In the genomic region with DNA sequence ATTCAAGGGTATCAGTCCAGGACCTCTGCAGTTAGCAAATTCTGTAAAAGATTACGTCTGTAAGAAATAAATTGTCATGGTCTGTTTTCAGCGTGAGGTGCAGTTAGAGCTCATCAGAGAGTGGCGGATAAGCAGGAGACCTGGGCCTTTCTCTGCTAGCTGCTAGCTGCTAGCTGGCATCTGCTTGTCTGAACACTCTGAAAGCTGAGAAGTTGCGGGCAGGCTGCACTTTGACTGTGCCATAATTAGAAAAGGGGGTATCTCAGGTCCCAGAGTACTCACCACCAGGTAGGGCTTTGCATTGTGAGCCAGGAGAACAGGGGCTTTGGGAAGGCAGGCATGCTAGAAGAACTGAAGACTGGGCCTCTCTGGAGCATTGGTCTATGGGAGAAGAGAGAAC, we compare ENCODE assay signal across 17 mouse cellular contexts. TPM values are rescaled to one million over a fixed set of nuclear protein-coding genes. Genes with fewer than 3 reads are reported as not detected.
A peak's percentile ranks its signal among the peaks of the same experiment; 100 is the strongest.
DNase-seq lines count a peak whose midpoint lies in the region; ATAC-seq and TF ChIP-seq lines count a peak whose summit lies in the region.
"Had no signal": no experiment of that assay in that cellular context is flagged by ENCODE, and none has a peak within 500 bp of the region (broad histone marks: within the 10 kb centered on the region; RNA-seq: fewer than 3 reads in every experiment).

No protein-coding gene starts in this region.

- H3K4me2 ChIP-seq in limb, embryonic 13.5 days (replicated peaks), result peak overlapping the region; percentile 95; the same call in 1 of the 2 replicates
- peak overlapping the region; percentile 68 for H3K4me2 ChIP-seq in heart, embryonic 14.5 days (ENCODE audit: low read length)
- peak overlapping the region; percentile 82 for H3K4me2 ChIP-seq in liver, postnatal 0 days (ENCODE audit: low read depth, low read length)
- H3K4me2 ChIP-seq in forebrain, embryonic 14.5 days (ENCODE audit: low read length), result no peak overlapping the region
- H3K4me2 ChIP-seq: embryonic facial prominence, embryonic 13.5 days; forebrain, embryonic 12.5 days had no signal

- H3K27ac ChIP-seq in limb, embryonic 13.5 days, result no peak overlapping the region
- H3K27ac ChIP-seq in limb, embryonic 10.5 days, result no peak overlapping the region
- 0 out of 2 replicates have a peak overlapping the region, but pooled peaks have one; percentile 2 for H3K27ac ChIP-seq in heart, embryonic 10.5 days
- peak overlapping the region; percentile 16 to 99; a peak in 3 of 4 replicates for H3K27ac ChIP-seq in heart, embryonic 14.5 days (replicated peaks in 1 of 2; ENCODE audit: control insufficient read depth in 1 of 2, insufficient read depth in 1 of 2, low read depth in 2 of 2, low read length in 2 of 2)
- H3K27ac ChIP-seq in liver, postnatal 0 days (ENCODE audit: low read depth), result peak overlapping the region; percentile 98
- no peak overlapping the region for H3K27ac ChIP-seq in forebrain, embryonic 14.5 days (ENCODE audit: low read depth, low read length)
- H3K27ac ChIP-seq: embryonic facial prominence, embryonic 13.5 days; forebrain, embryonic 12.5 days; liver, embryonic 14.5 days had no signal

- H3K36me3 ChIP-seq in limb, embryonic 13.5 days, result no peaks in the 10 kb centered on the region
- no peaks in the 10 kb centered on the region for H3K36me3 ChIP-seq in limb, embryonic 10.5 days
- H3K36me3 ChIP-seq in heart, embryonic 10.5 days, result peaks cover 25% of the 10 kb centered on the region
- peaks cover 32% of the 10 kb centered on the region for H3K36me3 ChIP-seq in heart, embryonic 14.5 days (ENCODE audit: control insufficient read depth, insufficient read depth, low read length)
- no peaks in the 10 kb centered on the region for H3K36me3 ChIP-seq in liver, postnatal 0 days (replicated peaks; ENCODE audit: insufficient read depth, low read length)
- H3K36me3 ChIP-seq in forebrain, embryonic 14.5 days (ENCODE audit: control insufficient read depth, insufficient read depth, low read length), result no peaks in the 10 kb centered on the region
- H3K36me3 ChIP-seq: embryonic facial prominence, embryonic 13.5 days; forebrain, embryonic 12.5 days had no signal

- no peak for TF ChIP-seq CTCF in liver, postnatal 0 days (IDR thresholded peaks at IDR 0.05; ENCODE audit: low read depth)

- TF ChIP-seq EP300 in liver, postnatal 0 days (IDR thresholded peaks at IDR 0.05; ENCODE audit: low read depth), result no peak

- no peak for DNase-seq in limb, embryonic 10.5 days (ENCODE audit: low spot score)
- no peak for DNase-seq in heart, embryonic 10.5 days (ENCODE audit: low spot score)
- DNase-seq in liver, postnatal 0 days, result no peak
- no peak for DNase-seq in forebrain, embryonic 14.5 days (ENCODE audit: low spot score)
- DNase-seq in left cerebral cortex, adult 11 months (ENCODE audit: low spot score), result no peak
- DNase-seq: adrenal gland, adult 2 months; cerebellum, postnatal 14 days; kidney, postnatal 25 days; layer of hippocampus, postnatal 36 days; right cerebral cortex, postnatal 25 days; thymus, postnatal 25 days had no signal

- no peak overlapping the region for H3K9ac ChIP-seq in limb, embryonic 13.5 days
- peak overlapping the region; percentile 88 for H3K9ac ChIP-seq in heart, embryonic 14.5 days (ENCODE audit: low read length)
- H3K9ac ChIP-seq in liver, postnatal 0 days (replicated peaks), result no peak overlapping the region
- H3K9ac ChIP-seq in forebrain, embryonic 14.5 days (ENCODE audit: low read length), result no peak overlapping the region
- H3K9ac ChIP-seq: embryonic facial prominence, embryonic 13.5 days; forebrain, embryonic 12.5 days; liver, embryonic 14.5 days had no signal

- H3K4me3 ChIP-seq in limb, embryonic 13.5 days, result no peak overlapping the region
- no peak overlapping the region for H3K4me3 ChIP-seq in limb, embryonic 10.5 days
- peak overlapping the region; percentile 76; the same call in 1 of the 2 replicates for H3K4me3 ChIP-seq in heart, embryonic 10.5 days
- H3K4me3 ChIP-seq in heart, embryonic 14.5 days (ENCODE audit: control insufficient read depth in 1 of 2, insufficient read depth in 1 of 2, low read depth in 1 of 2, low read length in 2 of 2), result peak overlapping the region in 1 of 2 experiments; percentile 64; a peak in 2 of 4 replicates
- H3K4me3 ChIP-seq in liver, postnatal 0 days (ENCODE audit: low read depth, low read length), result peak overlapping the region; percentile 71; the same call in 1 of the 2 replicates
- H3K4me3 ChIP-seq in forebrain, embryonic 14.5 days (ENCODE audit: low read depth, low read length), result no peak overlapping the region
- H3K4me3 ChIP-seq: embryonic facial prominence, embryonic 13.5 days; forebrain, embryonic 12.5 days had no signal

- peaks cover 25% of the 10 kb centered on the region for H3K4me1 ChIP-seq in limb, embryonic 13.5 days
- peaks cover 18% of the 10 kb centered on the region for H3K4me1 ChIP-seq in limb, embryonic 10.5 days
- peaks cover 44% of the 10 kb centered on the region for H3K4me1 ChIP-seq in heart, embryonic 10.5 days
- H3K4me1 ChIP-seq in heart, embryonic 14.5 days (ENCODE audit: control insufficient read depth in 2 of 2, insufficient read depth in 2 of 2, low read length in 2 of 2), result peaks cover 13 to 26% of the 10 kb centered on the region in 2 experiments
- H3K4me1 ChIP-seq in liver, postnatal 0 days (ENCODE audit: insufficient read depth), result peaks cover 8% of the 10 kb centered on the region
- peaks cover 9% of the 10 kb centered on the region for H3K4me1 ChIP-seq in forebrain, embryonic 14.5 days (ENCODE audit: control insufficient read depth, insufficient read depth, low read length)

- 84% methylated on average over 4 of the region's 4 CpGs for WGBS in limb, embryonic 13.5 days
- 88% methylated on average over 4 of the region's 4 CpGs for WGBS in limb, embryonic 10.5 days
- 68% methylated on average over 4 of the region's 4 CpGs for WGBS in heart, embryonic 10.5 days
- WGBS in heart, embryonic 14.5 days, result 35% methylated on average over 4 of the region's 4 CpGs
- WGBS in liver, postnatal 0 days (ENCODE audit: insufficient replicate concordance), result 78% methylated on average over 4 of the region's 4 CpGs
- 94% methylated on average over 4 of the region's 4 CpGs for WGBS in forebrain, embryonic 14.5 days

- H3K9me3 ChIP-seq in limb, embryonic 13.5 days, result no peaks in the 10 kb centered on the region
- no peaks in the 10 kb centered on the region for H3K9me3 ChIP-seq in limb, embryonic 10.5 days (replicated peaks)
- H3K9me3 ChIP-seq in heart, embryonic 10.5 days, result no peaks in the 10 kb centered on the region
- H3K9me3 ChIP-seq in heart, embryonic 14.5 days (ENCODE audit: control insufficient read depth, low read length), result no peaks in the 10 kb centered on the region
- H3K9me3 ChIP-seq in liver, postnatal 0 days (ENCODE audit: low read length), result no peaks in the 10 kb centered on the region
- H3K9me3 ChIP-seq in forebrain, embryonic 14.5 days (replicated peaks; ENCODE audit: control insufficient read depth, low read length), result no peaks in the 10 kb centered on the region
- H3K9me3 ChIP-seq: embryonic facial prominence, embryonic 13.5 days; forebrain, embryonic 12.5 days had no signal

- H3K27me3 ChIP-seq in limb, embryonic 13.5 days, result peaks cover 3% of the 10 kb centered on the region; the same call in 1 of the 2 replicates
- H3K27me3 ChIP-seq in limb, embryonic 10.5 days (ENCODE audit: low read depth, poor library complexity, severe bottlenecking), result 0 out of 2 replicates have a peak, but pooled peaks cover 3% of the 10 kb centered on the region
- H3K27me3 ChIP-seq in heart, embryonic 10.5 days (ENCODE audit: insufficient read depth, poor library complexity, severe bottlenecking), result no peaks in the 10 kb centered on the region
- H3K27me3 ChIP-seq in heart, embryonic 14.5 days (ENCODE audit: control insufficient read depth, insufficient read depth, low read length), result no peaks in the 10 kb centered on the region
- H3K27me3 ChIP-seq in liver, postnatal 0 days (ENCODE audit: insufficient read depth, low read length), result no peaks in the 10 kb centered on the region
- no peaks in the 10 kb centered on the region for H3K27me3 ChIP-seq in forebrain, embryonic 14.5 days (replicated peaks; ENCODE audit: control insufficient read depth, insufficient read depth, low read length)
- H3K27me3 ChIP-seq: embryonic facial prominence, embryonic 13.5 days; forebrain, embryonic 12.5 days had no signal

- no peak for ATAC-seq in limb, embryonic 13.5 days (ENCODE audit: low FRiP score, low read depth)
- ATAC-seq in heart, embryonic 14.5 days (ENCODE audit: insufficient number of reproducible peaks, insufficient read depth, low FRiP score, low read depth), result no peak
- ATAC-seq in liver, postnatal 0 days, result no peak
- ATAC-seq in forebrain, embryonic 14.5 days, result no peak
- ATAC-seq: inflammation-experienced regulatory T-cells, adult 6 months had no signal

RNA-seq across cellular contexts. Expression of a gene that starts 2.2 kb away (rescaled TPM):
- polyA plus RNA-seq in limb, embryonic 13.5 days (2015; fragmentation: Nextera tagmentation; extraction: Ambion mirVana), result 36.1 and 36.8 TPM in 2 replicates
- 50.0 and 52.6 TPM in 2 replicates for polyA plus RNA-seq in limb, embryonic 10.5 days (2016; fragmentation: Nextera tagmentation; extraction: Ambion mirVana)
- 37.0 and 43.8 TPM in 2 replicates for polyA plus RNA-seq in heart, embryonic 10.5 days (2016; fragmentation: Nextera tagmentation; extraction: Ambion mirVana)
- 35.5 and 36.0 TPM in 2 replicates for polyA plus RNA-seq in heart, embryonic 14.5 days (2014; fragmentation: Nextera tagmentation; extraction: Ambion mirVana)
- 8.9 and 12.2 TPM in 2 replicates for polyA plus RNA-seq in liver, postnatal 0 days (2015; fragmentation: Nextera tagmentation; extraction: Ambion mirVana)
- polyA plus RNA-seq in forebrain, embryonic 14.5 days (2014; fragmentation: Nextera tagmentation; extraction: Ambion mirVana), result 24.3 and 27.2 TPM in 2 replicates

RNA-seq across cellular contexts. Expression of a gene that starts 2.6 kb away (rescaled TPM):
- polyA plus RNA-seq in limb, embryonic 13.5 days (2015; fragmentation: Nextera tagmentation; extraction: Ambion mirVana), result 58.9 and 61.5 TPM in 2 replicates
- polyA plus RNA-seq in limb, embryonic 10.5 days (2016; fragmentation: Nextera tagmentation; extraction: Ambion mirVana), result 54.9 and 62.4 TPM in 2 replicates
- 259 and 327 TPM in 2 replicates for polyA plus RNA-seq in heart, embryonic 10.5 days (2016; fragmentation: Nextera tagmentation; extraction: Ambion mirVana)
- polyA plus RNA-seq in heart, embryonic 14.5 days (2014; fragmentation: Nextera tagmentation; extraction: Ambion mirVana), result 271 and 274 TPM in 2 replicates
- 144 and 145 TPM in 2 replicates for polyA plus RNA-seq in liver, postnatal 0 days (2015; fragmentation: Nextera tagmentation; extraction: Ambion mirVana)
- 46.2 and 47.3 TPM in 2 replicates for polyA plus RNA-seq in forebrain, embryonic 14.5 days (2014; fragmentation: Nextera tagmentation; extraction: Ambion mirVana)

Comparison
In these comparisons a context has a peak if more than half of its experiments do, and no peak if none do; other contexts are left out.
1. H3K27ac ChIP-seq: peak in heart, embryonic 10.5 days (single experiment), heart, embryonic 14.5 days (2 of 2) and liver, postnatal 0 days (single experiment); none in limb, embryonic 13.5 days (single experiment), limb, embryonic 10.5 days (single experiment) and forebrain, embryonic 14.5 days (single experiment).
2. H3K4me3 ChIP-seq: peak in heart, embryonic 10.5 days (single experiment) and liver, postnatal 0 days (single experiment); none in limb, embryonic 13.5 days (single experiment), limb, embryonic 10.5 days (single experiment) and forebrain, embryonic 14.5 days (single experiment).